Comparison of ENCODE assay signal across 18 mouse cellular contexts in the genomic region with DNA sequence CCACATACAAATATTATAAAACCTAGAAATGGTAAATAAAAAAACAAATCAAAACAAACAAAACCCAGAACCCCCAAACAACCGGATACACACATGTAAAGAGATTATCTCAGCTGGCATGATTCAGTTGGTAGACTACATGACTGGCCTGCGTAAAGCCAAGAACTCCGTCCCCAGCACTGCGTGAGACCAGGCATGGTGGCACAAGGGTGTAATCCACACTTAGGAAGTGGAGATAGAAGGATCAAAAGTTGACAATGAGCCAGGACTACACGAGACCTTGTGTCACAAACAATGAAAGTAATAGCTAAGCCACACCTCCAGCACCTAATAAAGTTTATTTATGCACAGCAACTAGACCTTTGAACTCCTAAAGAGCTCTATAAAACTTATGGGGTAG. TPM values are rescaled to one million over a fixed set of nuclear protein-coding genes. Genes with fewer than 3 reads are reported as not detected.
DNase-seq lines count a peak whose midpoint lies in the region; ATAC-seq and TF ChIP-seq lines count a peak whose summit lies in the region.
"Had no signal": no experiment of that assay in that cellular context is flagged by ENCODE, and none has a peak within 500 bp of the region (broad histone marks: within the 10 kb centered on the region; RNA-seq: fewer than 3 reads in every experiment).

No protein-coding gene starts in this region.

- ATAC-seq in hematopoietic stem cell, adult 5-6 weeks (replicated peaks in 1 of 2; ENCODE audit: insufficient read depth in 1 of 2, low FRiP score in 2 of 2, low TSS enrichment in 1 of 2, low read depth in 1 of 2, poor library complexity in 2 of 2, severe bottlenecking in 2 of 2) = peak; percentile 17 to 48; a peak in 1 of 4 replicates
- ATAC-seq in intestine, postnatal 0 days = peak; percentile 45
- ATAC-seq: forebrain, embryonic 16.5 days had no signal

- no peak overlapping the region for H3K9ac ChIP-seq in intestine, postnatal 0 days (ENCODE audit: low read depth, low read length)
- H3K9ac ChIP-seq: embryonic facial prominence, embryonic 13.5 days; forebrain, embryonic 12.5 days; heart, embryonic 12.5 days; hindbrain, embryonic 13.5 days had no signal

- H3K4me3 ChIP-seq in intestine, postnatal 0 days (ENCODE audit: low read depth, low read length) = no peak overlapping the region
- H3K4me3 ChIP-seq: embryonic facial prominence, embryonic 13.5 days; forebrain, embryonic 12.5 days; heart, embryonic 12.5 days; hindbrain, embryonic 13.5 days had no signal

- TF ChIP-seq CTCF in intestine, postnatal 0 days (IDR thresholded peaks at IDR 0.05; ENCODE audit: low read depth) = no peak

- no peaks in the 10 kb centered on the region for H3K27me3 ChIP-seq in intestine, postnatal 0 days (replicated peaks; ENCODE audit: control insufficient read depth, insufficient read depth, low read length)
- H3K27me3 ChIP-seq: embryonic facial prominence, embryonic 13.5 days; forebrain, embryonic 12.5 days; heart, embryonic 12.5 days; hindbrain, embryonic 13.5 days had no signal

- no peak overlapping the region for H3K27ac ChIP-seq in intestine, postnatal 0 days (ENCODE audit: low read depth, low read length)
- H3K27ac ChIP-seq: embryonic facial prominence, embryonic 13.5 days; forebrain, embryonic 12.5 days; hindbrain, embryonic 13.5 days had no signal

- peaks cover 23% of the 10 kb centered on the region for H3K36me3 ChIP-seq in intestine, postnatal 0 days (ENCODE audit: control insufficient read depth, insufficient read depth)

- no peaks in the 10 kb centered on the region for H3K9me3 ChIP-seq in intestine, postnatal 0 days (ENCODE audit: control insufficient read depth)

- DNase-seq in A20 (ENCODE audit: low read depth, low spot score) = peak; percentile 54
- DNase-seq in adrenal gland, adult 2 months = no peak
- DNase-seq in kidney, postnatal 36 days = no peak
- DNase-seq in spleen, postnatal 4 days (ENCODE audit: low spot score in 2 of 2) = no peak
- DNase-seq: adrenal gland, postnatal 14 days; B cell, adult 2 months; cerebellum, adult 11-12 months; cerebellum, adult 9-10 months; cerebellum, postnatal 25 days; gastrocnemius, postnatal 14 days; heart, postnatal 36 days had no signal

- no peaks in the 10 kb centered on the region for H3K4me1 ChIP-seq in intestine, postnatal 0 days (replicated peaks; ENCODE audit: control insufficient read depth, insufficient read depth, low read length)
- H3K4me1 ChIP-seq: embryonic facial prominence, embryonic 13.5 days; forebrain, embryonic 12.5 days; hindbrain, embryonic 13.5 days had no signal

- H3K4me2 ChIP-seq in intestine, postnatal 0 days (replicated peaks; ENCODE audit: low read depth) = no peak overlapping the region
- H3K4me2 ChIP-seq: embryonic facial prominence, embryonic 13.5 days; forebrain, embryonic 12.5 days; heart, embryonic 12.5 days; hindbrain, embryonic 13.5 days had no signal

- 70% methylated on average over 5 of the region's 5 CpGs for WGBS in intestine, postnatal 0 days

RNA-seq across cellular contexts. Expression of gene Strn, which starts 49.0 kb away (rescaled TPM):
- total RNA-seq in hematopoietic stem cell, adult 5-6 weeks (2017) = 24.3 and 37.0 TPM in 2 replicates
- polyA plus RNA-seq in intestine, postnatal 0 days (2015; fragmentation: Nextera tagmentation; extraction: Ambion mirVana) = 3.8 and 4.3 TPM in 2 replicates
- total RNA-seq in adrenal gland, adult 2 months (2021) = 10 to 100 TPM; 19.8 to 23.5 TPM
- 3.1 and 3.6 TPM in 2 replicates for polyA plus RNA-seq in adrenal gland, adult 2 months (2012; rRNA removed)
